Mouse (Mus musculus): ENCODE results near the gene Zfp319. TPM values are rescaled to one million over a fixed set of nuclear protein-coding genes. Genes with fewer than 3 reads are reported as not detected.

Gene Zfp319
- polyA plus RNA-seq, 1 experiment from 2014 or later = 6.4 TPM

DNA sequence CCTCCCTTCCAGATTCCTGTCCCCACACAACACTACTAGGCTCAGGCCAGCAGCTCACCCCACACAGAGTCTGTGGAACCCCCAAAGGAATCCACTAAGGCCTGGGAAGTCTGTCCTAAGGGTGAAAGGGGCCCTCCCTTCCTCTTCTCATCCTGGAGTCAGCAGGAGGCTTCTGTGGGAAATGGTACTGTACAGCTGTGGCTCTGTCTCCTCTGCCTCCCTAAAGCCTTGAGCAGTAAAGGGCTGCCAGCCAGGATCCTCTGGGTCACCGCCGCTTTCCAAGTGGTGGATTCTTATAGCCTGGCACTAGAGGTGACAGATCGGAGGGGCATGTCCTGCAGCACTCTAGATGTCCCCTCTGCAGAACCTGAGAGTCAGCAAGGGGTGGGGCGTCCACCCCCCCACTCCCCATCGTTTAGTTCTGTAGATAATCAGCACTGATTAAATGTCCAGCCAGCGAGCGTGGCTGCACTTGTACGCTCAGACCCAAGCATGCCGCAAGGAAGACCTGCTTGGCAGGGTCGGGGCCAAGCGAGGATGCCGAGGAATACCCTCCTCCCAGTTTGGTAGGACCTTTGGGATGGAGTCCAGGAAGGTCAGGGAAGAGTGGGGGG, 41.7 kb upstream of the Zfp319 start:
- WGBS = 52% methylated on average over 12 of the region's 12 CpGs

DNA sequence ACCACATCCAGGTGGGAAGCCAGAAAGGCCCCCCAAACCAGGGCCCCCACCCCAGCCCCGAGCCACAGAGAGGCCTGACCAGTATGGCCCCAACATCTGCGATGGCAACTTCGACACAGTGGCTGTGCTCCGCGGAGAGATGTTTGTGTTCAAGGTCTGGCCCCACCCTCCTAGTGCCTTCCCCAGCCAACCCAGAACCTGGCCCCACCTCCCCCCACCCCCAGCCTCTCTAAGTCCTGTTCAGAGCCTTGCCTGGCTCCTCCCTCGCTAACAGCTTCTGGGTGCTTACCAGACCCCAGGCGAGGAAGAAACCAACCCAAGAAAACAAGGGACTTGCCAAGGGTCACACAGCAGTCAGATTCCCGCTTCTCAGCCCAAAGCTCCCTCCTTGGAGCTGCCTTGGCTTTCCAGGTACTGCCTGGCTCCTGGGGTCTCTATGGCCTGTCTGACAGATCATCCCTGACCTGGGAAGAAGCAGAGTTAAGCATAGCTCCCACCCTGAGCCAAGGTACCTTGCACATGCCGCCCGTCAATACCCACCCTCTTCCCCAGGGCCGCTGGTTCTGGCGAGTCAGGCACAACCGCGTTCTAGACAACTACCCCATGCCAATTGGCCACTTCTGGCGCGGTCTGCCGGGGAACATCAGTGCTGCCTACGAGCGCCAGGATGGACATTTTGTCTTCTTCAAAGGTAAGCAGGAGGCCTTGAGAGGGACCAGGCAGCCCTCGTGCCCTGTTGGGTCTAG, 38.0 kb upstream of the Zfp319 start:
- no peaks in the 10 kb centered on the region for H3K9me3 ChIP-seq (replicated peaks; ENCODE audit: control insufficient read depth, low read length)
- peak overlapping the region; percentile 34 for H3K4me2 ChIP-seq (ENCODE audit: low read depth, low read length)
- ATAC-seq (replicated peaks; ENCODE audit: extremely low read depth, insufficient read depth, low FRiP score) = peak; percentile 34; the same call in 1 of the 2 replicates
- no peaks in the 10 kb centered on the region for H3K27me3 ChIP-seq (ENCODE audit: control insufficient read depth, insufficient read depth, low read length)
- peaks cover 27% of the 10 kb centered on the region for H3K36me3 ChIP-seq (ENCODE audit: control insufficient read depth, insufficient read depth)
- WGBS = 53% methylated on average over 20 of the region's 20 CpGs
- no peak overlapping the region; the same call in 1 of the 2 replicates for H3K4me3 ChIP-seq (ENCODE audit: low read length)
- no peak overlapping the region for H3K27ac ChIP-seq (ENCODE audit: low read length)
- peaks cover 46% of the 10 kb centered on the region for H3K4me1 ChIP-seq (ENCODE audit: control insufficient read depth, insufficient read depth, low read length)
- 0 out of 2 replicates have a peak overlapping the region, but pooled peaks have one; percentile 35 for H3K9ac ChIP-seq (ENCODE audit: low read length)

More for the DNA sequence above, 41.7 kb upstream of the Zfp319 start:
- Histone ChIP-seq H3K4me3 (ENCODE audit: low read length) (no peak overlapping the region), H3K9ac (ENCODE audit: low read length) (0 out of 2 replicates have a peak overlapping the region, but pooled peaks have one; percentile 1), H3K27me3 (ENCODE audit: control insufficient read depth, insufficient read depth, low read length) (no peaks in the 10 kb centered on the region), H3K27ac (ENCODE audit: low read length) (peak overlapping the region; percentile 39; the same call in 1 of the 2 replicates), H3K4me1 (ENCODE audit: control insufficient read depth, insufficient read depth, low read length) (peaks cover 39% of the 10 kb centered on the region), H3K36me3 (ENCODE audit: control insufficient read depth, insufficient read depth) (peaks cover 21% of the 10 kb centered on the region), H3K9me3 (replicated peaks; ENCODE audit: control insufficient read depth, low read length) (no peaks in the 10 kb centered on the region), H3K4me2 (ENCODE audit: low read depth, low read length) (no peak overlapping the region)
- ATAC-seq (replicated peaks; ENCODE audit: extremely low read depth, insufficient read depth, low FRiP score) = no peak

- peaks cover 68% of the 10 kb centered on the region for H3K4me1 ChIP-seq (ENCODE audit: control insufficient read depth, insufficient read depth, low read length)
These were observed 32.1 kb upstream of the Zfp319 start for GRCm38 (mm10) chr8:95363849-95364248.

DNA sequence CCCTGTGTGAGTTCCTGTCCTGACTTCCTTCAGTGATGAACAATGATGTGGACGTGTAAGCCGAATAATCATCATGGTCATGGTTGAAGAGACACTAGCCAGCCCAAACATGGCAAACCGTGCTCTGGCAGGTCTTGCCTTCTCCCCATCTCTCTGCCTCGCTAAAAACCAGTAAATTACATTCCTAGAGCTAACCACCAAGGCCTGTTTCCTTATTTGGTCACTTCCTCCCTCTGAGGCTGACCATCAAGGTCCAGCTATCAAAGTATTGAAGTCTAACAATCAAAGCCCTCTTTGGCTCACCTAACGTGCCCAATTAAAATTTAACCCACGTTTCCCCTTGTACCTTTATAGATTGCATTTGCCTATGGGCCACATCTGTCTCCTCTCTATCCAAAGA, 30.5 kb upstream of the Zfp319 start:
- peaks cover 80% of the 10 kb centered on the region for H3K4me1 ChIP-seq (ENCODE audit: control insufficient read depth, insufficient read depth, low read length)
- ATAC-seq (replicated peaks; ENCODE audit: extremely low read depth, insufficient read depth, low FRiP score) = no peak
- no peaks in the 10 kb centered on the region for H3K36me3 ChIP-seq (ENCODE audit: control insufficient read depth, insufficient read depth)
- no peak overlapping the region for H3K4me3 ChIP-seq (ENCODE audit: low read length)
- H3K9me3 ChIP-seq (replicated peaks; ENCODE audit: control insufficient read depth, low read length) = no peaks in the 10 kb centered on the region
- H3K27ac ChIP-seq (ENCODE audit: low read length) = peak overlapping the region; percentile 31
- 47% methylated on average over 6 of the region's 6 CpGs for WGBS
- H3K9ac ChIP-seq (ENCODE audit: low read length) = no peak overlapping the region; the same call in 1 of the 2 replicates
- H3K27me3 ChIP-seq (ENCODE audit: control insufficient read depth, insufficient read depth, low read length) = no peaks in the 10 kb centered on the region
- no peak overlapping the region for H3K4me2 ChIP-seq (ENCODE audit: low read depth, low read length)

More at GRCm38 (mm10) chr8:95363849-95364248, 32.1 kb upstream of the Zfp319 start:
- Histone ChIP-seq H3K36me3 (ENCODE audit: control insufficient read depth, insufficient read depth) (peaks cover 9% of the 10 kb centered on the region), H3K9ac (ENCODE audit: low read length) (no peak overlapping the region), H3K27ac (ENCODE audit: low read length) (no peak overlapping the region), H3K27me3 (ENCODE audit: control insufficient read depth, insufficient read depth, low read length) (no peaks in the 10 kb centered on the region), H3K4me2 (ENCODE audit: low read depth, low read length) (no peak overlapping the region), H3K4me3 (ENCODE audit: low read length) (no peak overlapping the region), H3K9me3 (replicated peaks; ENCODE audit: control insufficient read depth, low read length) (no peaks in the 10 kb centered on the region)
- 91% methylated on average over 2 of the region's 2 CpGs for WGBS
- ATAC-seq (replicated peaks; ENCODE audit: extremely low read depth, insufficient read depth, low FRiP score) = no peak

DNA sequence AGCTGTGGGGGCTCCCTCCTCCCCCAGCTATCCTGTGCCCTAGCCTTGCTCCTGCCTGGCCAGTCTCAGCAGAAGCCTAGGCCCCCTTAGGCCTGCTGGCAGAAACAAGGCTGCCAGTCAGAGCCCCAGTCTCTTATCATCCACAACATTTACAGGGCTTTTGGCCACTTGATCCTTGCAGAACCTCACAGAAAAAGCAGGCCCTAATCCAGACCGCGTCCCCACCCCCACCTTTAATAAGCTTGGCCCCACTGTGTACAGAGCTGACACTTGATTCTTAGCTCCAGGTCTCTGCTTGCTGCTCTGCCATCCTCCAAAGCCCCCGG, 29.2 kb upstream of the Zfp319 start:
- Histone ChIP-seq H3K4me2 (ENCODE audit: low read depth, low read length) (peak overlapping the region; percentile 54), H3K9ac (ENCODE audit: low read length) (peak overlapping the region; percentile 12)

GRCm38 (mm10) chr8:95360181-95361015, 28.6 kb upstream of the Zfp319 start:
- Histone ChIP-seq H3K4me1 (ENCODE audit: control insufficient read depth, insufficient read depth, low read length) (peaks cover 87% of the 10 kb centered on the region), H3K9ac (ENCODE audit: low read length) (peak overlapping the region; percentile 65), H3K36me3 (ENCODE audit: control insufficient read depth, insufficient read depth) (no peaks in the 10 kb centered on the region), H3K27ac (ENCODE audit: low read length) (peak overlapping the region; percentile 97), H3K9me3 (replicated peaks; ENCODE audit: control insufficient read depth, low read length) (no peaks in the 10 kb centered on the region), H3K27me3 (ENCODE audit: control insufficient read depth, insufficient read depth, low read length) (no peaks in the 10 kb centered on the region), H3K4me3 (ENCODE audit: low read length) (peak overlapping the region; percentile 19; the same call in 1 of the 2 replicates), H3K4me2 (ENCODE audit: low read depth, low read length) (peak overlapping the region; percentile 54)
- WGBS = 23% methylated on average over 7 of the region's 7 CpGs
- ATAC-seq (replicated peaks; ENCODE audit: extremely low read depth, insufficient read depth, low FRiP score) = peak; percentile 72

More for the DNA sequence above, 29.2 kb upstream of the Zfp319 start:
- peak overlapping the region; percentile 15 for H3K4me3 ChIP-seq (ENCODE audit: low read length)
- H3K9me3 ChIP-seq (replicated peaks; ENCODE audit: control insufficient read depth, low read length) = no peaks in the 10 kb centered on the region
- peak; percentile 20 for ATAC-seq (replicated peaks; ENCODE audit: extremely low read depth, insufficient read depth, low FRiP score)
- H3K36me3 ChIP-seq (ENCODE audit: control insufficient read depth, insufficient read depth) = no peaks in the 10 kb centered on the region
- 23% methylated on average over 3 of the region's 3 CpGs for WGBS
- H3K27me3 ChIP-seq (ENCODE audit: control insufficient read depth, insufficient read depth, low read length) = no peaks in the 10 kb centered on the region
- H3K27ac ChIP-seq (ENCODE audit: low read length) = peak overlapping the region; percentile 97
- peaks cover 86% of the 10 kb centered on the region for H3K4me1 ChIP-seq (ENCODE audit: control insufficient read depth, insufficient read depth, low read length)

GRCm38 (mm10) chr8:95358550-95359411, 27.0 kb upstream of the Zfp319 start:
- ATAC-seq (replicated peaks; ENCODE audit: extremely low read depth, insufficient read depth, low FRiP score) = peak; percentile 42; the same call in 1 of the 2 replicates
- WGBS = 15% methylated on average over 8 of the region's 8 CpGs
- H3K27me3 ChIP-seq (ENCODE audit: control insufficient read depth, insufficient read depth, low read length) = no peaks in the 10 kb centered on the region
- H3K9me3 ChIP-seq (replicated peaks; ENCODE audit: control insufficient read depth, low read length) = no peaks in the 10 kb centered on the region
- H3K4me2 ChIP-seq (ENCODE audit: low read depth, low read length) = peak overlapping the region; percentile 54
- peaks cover 92% of the 10 kb centered on the region for H3K4me1 ChIP-seq (ENCODE audit: control insufficient read depth, insufficient read depth, low read length)
- no peaks in the 10 kb centered on the region for H3K36me3 ChIP-seq (ENCODE audit: control insufficient read depth, insufficient read depth)
- 0 out of 2 replicates have a peak overlapping the region, but pooled peaks have one; percentile 3 for H3K4me3 ChIP-seq (ENCODE audit: low read length)
- peak overlapping the region; percentile 97 for H3K27ac ChIP-seq (ENCODE audit: low read length)
- peak overlapping the region; percentile 65; the same call in 1 of the 2 replicates for H3K9ac ChIP-seq (ENCODE audit: low read length)

- no peaks in the 10 kb centered on the region for H3K36me3 ChIP-seq (ENCODE audit: control insufficient read depth, insufficient read depth)
- H3K9ac ChIP-seq (ENCODE audit: low read length) = peak overlapping the region; percentile 61
- peak overlapping the region; percentile 81 for H3K4me3 ChIP-seq (ENCODE audit: low read length)
- H3K9me3 ChIP-seq (replicated peaks; ENCODE audit: control insufficient read depth, low read length) = no peaks in the 10 kb centered on the region
- H3K27me3 ChIP-seq (ENCODE audit: control insufficient read depth, insufficient read depth, low read length) = no peaks in the 10 kb centered on the region
- H3K27ac ChIP-seq (ENCODE audit: low read length) = no peak overlapping the region
- peak overlapping the region; percentile 84 for H3K4me2 ChIP-seq (ENCODE audit: low read depth, low read length)
- peaks cover 69% of the 10 kb centered on the region for H3K4me1 ChIP-seq (ENCODE audit: control insufficient read depth, insufficient read depth, low read length)
- no peak for ATAC-seq (replicated peaks; ENCODE audit: extremely low read depth, insufficient read depth, low FRiP score)
- 65% methylated on average over 2 of the region's 2 CpGs for WGBS
These were observed 22.9 kb upstream of the Zfp319 start for GRCm38 (mm10) chr8:95354606-95355005.

Data from heart, embryonic 16.5 days (tissue).